Mouse (Mus musculus): ENCODE data around the gene Nup133. TPM values are rescaled to one million over a fixed set of nuclear protein-coding genes. Genes with fewer than 3 reads are reported as not detected.

Gene Nup133
- polyA plus RNA-seq, 1 experiment from 2014 or later = 19.0 TPM

DNA sequence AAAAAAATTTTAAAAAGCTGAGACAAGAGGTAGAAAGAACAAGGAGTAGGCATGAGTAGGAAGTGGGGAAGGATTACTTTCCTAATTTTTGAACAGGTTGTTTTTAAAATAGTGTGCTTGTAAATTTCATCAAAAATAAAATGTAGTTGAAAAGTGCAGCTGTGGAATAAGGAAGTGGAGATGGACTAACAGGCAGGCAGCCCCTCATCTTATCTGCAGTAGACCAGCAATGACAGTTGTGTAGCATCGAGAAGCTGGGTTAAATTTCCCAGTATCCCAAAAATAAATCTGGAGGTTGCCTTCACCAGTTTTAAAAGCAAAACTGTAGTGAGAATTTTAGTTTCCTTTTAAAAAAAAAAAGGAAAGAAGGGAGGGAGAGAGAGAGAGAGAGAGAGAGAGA is 94.8 kb downstream of the Nup133 start:
- no peak overlapping the region for H3K27ac ChIP-seq
- WGBS = 78% methylated on average over 1 of the region's 1 CpGs
- no peak for ATAC-seq (replicated peaks; ENCODE audit: low FRiP score, low read depth)

DNA sequence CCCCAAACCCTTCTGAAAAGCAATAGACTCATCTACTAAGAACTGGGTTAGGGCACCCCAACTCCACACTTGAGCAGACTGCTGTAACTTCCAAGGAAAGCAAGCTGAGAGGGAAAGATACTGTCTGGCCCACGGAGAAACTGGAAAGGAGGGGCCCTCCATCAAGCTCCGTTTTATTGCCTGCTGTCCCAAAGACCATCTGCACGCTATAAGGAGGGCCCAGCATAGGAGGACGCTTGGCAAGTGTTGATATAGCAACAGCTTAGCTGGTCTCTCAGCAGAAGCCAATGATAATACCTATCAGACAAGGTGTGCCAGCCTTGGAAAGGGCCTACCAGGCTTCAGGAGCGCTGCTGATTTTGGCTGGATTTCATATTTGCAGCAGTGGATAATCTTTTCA is 97.5 kb downstream of the Nup133 start:
- Histone ChIP-seq H3K4me1 (replicated peaks; ENCODE audit: insufficient read depth, low read length) (no peaks in the 10 kb centered on the region), H3K36me3 (ENCODE audit: insufficient read depth, low read length) (no peaks in the 10 kb centered on the region), H3K9ac (ENCODE audit: low read depth, low read length) (no peak overlapping the region), H3K9me3 (replicated peaks; ENCODE audit: low read length) (no peaks in the 10 kb centered on the region), H3K4me3 (replicated peaks; ENCODE audit: low read depth, low read length) (no peak overlapping the region), H3K4me2 (ENCODE audit: low read length) (no peak overlapping the region), H3K27ac (no peak overlapping the region), H3K27me3 (ENCODE audit: insufficient read depth, low read length) (no peaks in the 10 kb centered on the region)
- 33% methylated on average over 5 of the region's 5 CpGs for WGBS
- DNase-seq (ENCODE audit: low spot score) (no peak), ATAC-seq (replicated peaks; ENCODE audit: low FRiP score, low read depth) (no peak)
- no peak for TF ChIP-seq CTCF (IDR thresholded peaks at IDR 0.05; ENCODE audit: low read depth)

More for the DNA sequence above, 94.8 kb downstream of the Nup133 start:
- no peaks in the 10 kb centered on the region for H3K4me1 ChIP-seq (replicated peaks; ENCODE audit: insufficient read depth, low read length)
- H3K4me3 ChIP-seq (replicated peaks; ENCODE audit: low read depth, low read length) = no peak overlapping the region
- H3K36me3 ChIP-seq (ENCODE audit: insufficient read depth, low read length) = no peaks in the 10 kb centered on the region
- no peaks in the 10 kb centered on the region for H3K9me3 ChIP-seq (replicated peaks; ENCODE audit: low read length)
- no peaks in the 10 kb centered on the region for H3K27me3 ChIP-seq (ENCODE audit: insufficient read depth, low read length)
- TF ChIP-seq CTCF (IDR thresholded peaks at IDR 0.05; ENCODE audit: low read depth) = no peak
- H3K4me2 ChIP-seq (ENCODE audit: low read length) = no peak overlapping the region
- H3K9ac ChIP-seq (ENCODE audit: low read depth, low read length) = no peak overlapping the region
- DNase-seq (ENCODE audit: low spot score) = no peak

DNA sequence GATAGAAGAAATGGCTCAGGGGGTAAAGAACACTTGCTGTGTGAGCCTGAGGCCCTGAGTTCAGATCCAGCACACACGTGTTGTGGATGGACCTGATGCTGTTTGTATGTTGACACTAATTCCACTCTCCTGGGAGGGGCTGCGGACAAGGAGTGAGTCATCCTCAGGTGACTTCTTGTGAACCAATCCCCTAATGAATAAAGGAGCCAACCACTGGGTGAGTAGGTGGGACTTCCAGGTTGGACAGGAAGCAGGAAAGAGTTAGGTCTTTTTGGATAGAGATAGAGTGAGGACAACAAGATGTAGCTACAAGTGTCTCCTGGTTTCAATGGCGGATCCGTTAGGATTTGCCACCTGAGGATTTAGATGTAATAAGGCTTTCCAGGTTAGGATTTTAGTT is 99.7 kb downstream of the Nup133 start:
- H3K36me3 ChIP-seq (ENCODE audit: insufficient read depth, low read length) = no peaks in the 10 kb centered on the region
- WGBS = 90% methylated on average over 4 of the region's 4 CpGs
- H3K27ac ChIP-seq = no peak overlapping the region
- H3K4me1 ChIP-seq (replicated peaks; ENCODE audit: insufficient read depth, low read length) = no peaks in the 10 kb centered on the region
- H3K27me3 ChIP-seq (ENCODE audit: insufficient read depth, low read length) = no peaks in the 10 kb centered on the region
- no peak overlapping the region for H3K4me2 ChIP-seq (ENCODE audit: low read length)
- H3K9ac ChIP-seq (ENCODE audit: low read depth, low read length) = no peak overlapping the region
- ATAC-seq (replicated peaks; ENCODE audit: low FRiP score, low read depth) (no peak), DNase-seq (ENCODE audit: low spot score) (no peak)
- TF ChIP-seq CTCF (IDR thresholded peaks at IDR 0.05; ENCODE audit: low read depth) = no peak
- no peaks in the 10 kb centered on the region for H3K9me3 ChIP-seq (replicated peaks; ENCODE audit: low read length)
- no peak overlapping the region for H3K4me3 ChIP-seq (replicated peaks; ENCODE audit: low read depth, low read length)

DNA sequence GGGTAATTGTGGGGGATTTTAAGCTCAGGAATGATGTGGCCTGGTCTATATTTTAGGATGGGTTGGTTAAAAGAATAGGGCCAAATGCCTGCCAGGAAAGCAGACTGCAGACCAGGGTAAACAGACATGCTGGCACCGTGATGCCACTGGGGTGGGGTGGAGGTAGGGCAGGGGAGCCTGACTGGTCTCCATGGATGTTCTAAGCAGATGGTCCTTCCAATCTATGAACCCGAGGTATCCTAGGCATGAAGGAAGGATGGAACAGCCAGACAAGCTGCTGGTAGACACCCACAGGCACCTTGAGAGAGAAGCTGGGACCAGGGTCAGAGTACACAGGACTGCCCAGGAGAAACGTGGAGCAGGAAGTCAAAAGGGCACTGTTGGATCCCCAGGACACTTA is 101.5 kb downstream of the Nup133 start:
- TF ChIP-seq CTCF (IDR thresholded peaks at IDR 0.05; ENCODE audit: low read depth) = no peak
- no peak for ATAC-seq (replicated peaks; ENCODE audit: low FRiP score, low read depth)

More for the DNA sequence above, 101.5 kb downstream of the Nup133 start:
- Histone ChIP-seq H3K27me3 (ENCODE audit: insufficient read depth, low read length) (no peaks in the 10 kb centered on the region), H3K9ac (ENCODE audit: low read depth, low read length) (no peak overlapping the region), H3K9me3 (replicated peaks; ENCODE audit: low read length) (no peaks in the 10 kb centered on the region), H3K4me1 (replicated peaks; ENCODE audit: insufficient read depth, low read length) (no peaks in the 10 kb centered on the region), H3K4me3 (replicated peaks; ENCODE audit: low read depth, low read length) (no peak overlapping the region), H3K27ac (no peak overlapping the region), H3K4me2 (ENCODE audit: low read length) (no peak overlapping the region), H3K36me3 (ENCODE audit: insufficient read depth, low read length) (no peaks in the 10 kb centered on the region)
- WGBS = 55% methylated on average over 3 of the region's 3 CpGs
- DNase-seq (ENCODE audit: low spot score) = no peak

Other genes with a start within 250 kb of the Nup133 start
- gene Rab4a, start 143.3 kb downstream of the Nup133 start, polyA plus RNA-seq (2015; fragmentation: Nextera tagmentation; extraction: Ambion mirVana) = 58.2 and 62.3 TPM in 2 replicates
- 1.8 and 1.9 TPM in 2 replicates for gene Ccsap, start 89.1 kb downstream of the Nup133 start, polyA plus RNA-seq (2015; fragmentation: Nextera tagmentation; extraction: Ambion mirVana)
- 1.8 and 2.4 TPM in 2 replicates for gene Acta1, start 54.5 kb downstream of the Nup133 start, polyA plus RNA-seq (2015; fragmentation: Nextera tagmentation; extraction: Ambion mirVana)
- 14.4 and 15.5 TPM in 2 replicates for gene Abcb10, start 33.9 kb upstream of the Nup133 start, polyA plus RNA-seq (2015; fragmentation: Nextera tagmentation; extraction: Ambion mirVana)
- 30.0 and 32.5 TPM in 2 replicates for gene Taf5l, start 72.1 kb upstream of the Nup133 start, polyA plus RNA-seq (2015; fragmentation: Nextera tagmentation; extraction: Ambion mirVana)
- gene Urb2, start 72.2 kb upstream of the Nup133 start, polyA plus RNA-seq (2015; fragmentation: Nextera tagmentation; extraction: Ambion mirVana) = 2.0 and 2.2 TPM in 2 replicates